Mouse (Mus musculus): ENCODE measurements around the gene Angptl2.

DNA sequence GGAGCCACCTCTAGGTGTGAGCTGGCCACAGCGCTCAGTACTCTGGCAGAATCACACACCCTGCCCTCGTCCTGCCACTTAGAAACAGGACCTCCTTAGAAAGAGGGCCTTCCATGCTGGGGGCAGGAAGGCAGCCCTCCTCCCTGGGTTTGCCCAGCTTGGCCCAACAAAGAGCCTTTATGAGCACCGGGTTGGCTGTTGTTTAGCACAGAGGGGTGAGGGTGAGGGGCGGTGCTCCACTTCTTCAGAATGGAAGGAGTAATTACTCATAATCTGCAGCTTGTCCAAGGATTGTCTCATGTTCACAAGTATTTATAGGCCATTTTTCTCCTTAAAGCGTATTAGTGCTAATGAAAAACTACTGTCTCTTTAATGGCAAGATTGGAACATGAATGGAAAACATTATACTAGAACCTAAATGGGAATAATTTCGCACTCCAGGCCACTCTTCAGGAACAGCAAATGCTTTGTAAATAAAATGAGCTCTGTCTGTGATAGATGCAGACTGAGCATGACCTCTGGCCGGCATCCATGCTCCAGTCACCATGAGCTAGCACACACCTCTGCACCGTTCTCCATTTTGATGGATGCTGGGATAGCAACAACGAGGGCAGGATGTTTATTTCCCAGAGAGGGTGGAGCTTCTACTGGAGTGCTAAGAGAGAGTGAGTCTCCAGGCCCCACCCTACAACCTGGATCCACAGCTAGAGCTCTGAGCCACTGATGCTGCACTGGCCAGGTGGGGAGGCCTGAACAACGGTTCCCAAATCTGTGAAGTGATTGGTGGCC is 44.9 kb upstream of the Angptl2 start:
- TF ChIP-seq CTCF (IDR thresholded peaks at IDR 0.05; ENCODE audit: extremely low read depth, insufficient read depth, low read length) (no peak), POLR2A (IDR thresholded peaks at IDR 0.05; ENCODE audit: extremely low read depth, insufficient read depth, low read length) (no peak)
